Mouse (Mus musculus): ENCODE results near the gene Fyn.

Fyn gene

DNA sequence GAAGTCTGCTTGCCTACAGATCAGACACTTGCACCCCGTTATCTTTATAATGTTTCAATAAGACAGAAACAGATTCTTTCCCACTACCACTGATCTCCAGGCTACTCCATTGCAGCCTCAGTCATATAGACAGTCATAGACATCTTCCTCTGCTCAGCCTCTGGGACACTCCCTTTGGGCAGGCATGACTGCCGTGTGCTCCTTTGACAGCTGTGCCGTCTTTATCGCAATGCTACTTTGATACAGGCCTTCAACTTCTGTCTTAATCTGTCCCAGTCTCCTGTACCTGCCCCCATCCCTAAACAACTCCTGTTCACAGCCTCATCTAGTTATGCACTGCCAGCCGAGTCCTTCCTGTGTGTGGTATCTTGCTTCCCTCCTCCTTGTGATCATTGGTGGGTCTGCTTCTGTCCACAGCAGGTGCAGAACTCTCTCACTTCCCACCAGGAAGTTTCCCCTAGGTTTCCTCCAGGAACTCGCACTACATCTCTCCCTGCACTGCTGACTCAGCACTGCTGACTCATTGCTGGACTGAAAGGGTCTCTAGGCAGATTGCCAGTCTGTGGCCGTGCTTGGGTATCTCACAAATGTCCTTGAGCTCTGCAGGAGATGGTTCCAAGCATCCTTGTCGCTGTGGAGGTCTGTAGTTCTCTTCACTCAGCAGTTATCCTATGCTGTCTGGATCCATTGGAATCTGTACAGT lies 43.4 kb downstream of the Fyn start:
- DNase-seq (ENCODE audit: low read depth, low spot score), result no peak

DNA sequence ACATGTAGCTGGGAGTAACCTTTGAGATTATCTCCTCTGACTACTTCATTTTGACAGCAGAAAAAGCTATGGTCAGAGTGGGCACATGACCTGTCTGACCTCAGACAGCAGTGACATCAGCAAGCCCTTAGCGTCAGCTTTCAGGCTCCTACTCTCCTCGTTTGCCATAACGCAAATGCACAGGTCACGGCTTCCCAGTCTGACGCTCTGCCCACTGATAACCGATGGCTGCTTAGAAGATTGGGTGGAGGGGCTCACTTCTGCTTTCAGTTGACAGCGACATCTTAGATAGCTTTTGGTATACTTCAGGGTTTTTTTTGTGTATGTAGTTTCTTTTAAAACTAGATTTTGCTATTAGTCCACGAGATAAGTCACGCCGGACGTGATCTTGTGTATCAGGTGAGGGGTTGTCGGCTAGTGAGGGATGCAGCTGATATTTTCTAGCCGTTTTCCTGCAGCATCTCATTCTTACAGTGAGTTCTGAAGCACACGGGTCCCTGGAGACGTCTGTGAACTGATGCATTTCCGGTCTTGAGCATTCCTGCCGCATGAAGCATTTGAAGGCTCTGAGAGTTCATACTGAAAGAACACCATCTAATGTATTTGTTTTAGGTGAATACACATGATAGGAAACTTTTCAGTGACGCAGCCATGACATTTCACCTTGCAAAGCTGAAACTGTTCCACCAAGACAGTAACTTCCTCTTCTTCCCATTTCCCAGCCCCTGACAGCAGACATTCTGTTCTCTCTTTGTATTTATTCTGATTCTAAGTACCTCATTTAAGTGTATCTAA lies 44.4 kb downstream of the Fyn start:
- DNase-seq (ENCODE audit: low read depth, low spot score), result no peak

DNA sequence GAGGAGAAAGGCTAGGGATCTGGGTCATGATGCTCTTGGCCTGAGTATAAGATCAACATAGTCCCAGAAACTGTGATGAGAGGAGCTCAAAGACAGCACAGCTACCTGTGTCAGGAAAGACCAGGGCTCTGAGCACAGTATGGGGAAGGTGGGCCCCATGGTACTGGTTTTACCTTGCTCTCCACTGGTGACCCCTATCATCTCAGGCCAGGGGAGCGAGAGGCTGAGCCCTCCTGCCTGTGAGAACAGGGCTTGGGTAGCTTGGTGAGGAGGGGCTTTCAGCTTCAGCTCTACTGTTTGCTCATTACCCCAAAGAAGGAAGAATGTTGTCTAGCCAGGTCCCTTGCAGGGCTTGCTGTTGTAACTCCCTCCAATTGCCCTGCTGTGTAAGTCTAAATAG lies 45.4 kb downstream of the Fyn start:
- DNase-seq (ENCODE audit: low read depth, low spot score), result no peak

DNA sequence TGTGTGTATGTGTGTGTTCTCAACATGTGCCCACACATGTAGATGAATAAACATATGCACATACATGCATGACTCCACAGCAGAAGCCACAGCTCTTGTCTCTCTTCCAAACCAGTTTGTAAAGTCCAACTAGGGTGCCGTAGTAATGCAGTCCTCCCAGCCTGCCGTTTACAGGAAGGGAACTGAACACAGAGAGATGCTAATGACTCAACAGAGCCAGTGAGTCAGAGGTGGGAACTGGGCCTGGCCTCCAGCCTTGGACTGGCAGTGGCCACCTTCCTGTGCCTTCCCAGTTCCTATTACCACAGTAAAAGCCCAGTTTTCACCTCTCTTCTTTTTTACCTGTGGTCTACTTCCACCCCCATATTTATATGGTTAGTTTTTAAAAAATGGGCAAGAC lies 46.9 kb downstream of the Fyn start:
- DNase-seq (ENCODE audit: low read depth, low spot score), result peak; percentile 88

DNA sequence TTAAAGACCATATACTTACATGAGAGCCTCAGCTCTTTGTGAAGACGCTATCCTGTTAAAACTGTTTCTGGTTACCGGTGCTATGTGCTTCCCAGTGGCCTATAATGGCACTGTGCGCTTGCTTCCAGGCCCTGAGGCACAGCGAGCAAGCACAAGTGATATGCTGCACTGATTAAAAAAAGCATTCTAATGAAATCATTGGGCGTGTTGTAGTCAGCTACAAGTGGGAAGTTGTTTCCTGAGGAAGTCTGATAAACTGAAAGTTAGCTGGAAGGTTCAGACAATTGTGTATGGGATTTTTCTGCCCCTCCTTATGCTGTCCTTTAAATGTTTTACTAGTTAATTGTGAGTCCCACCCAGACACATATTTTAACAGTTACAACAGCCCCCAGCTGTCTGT lies 49.0 kb downstream of the Fyn start:
- no peak for DNase-seq (ENCODE audit: low read depth, low spot score)

DNA sequence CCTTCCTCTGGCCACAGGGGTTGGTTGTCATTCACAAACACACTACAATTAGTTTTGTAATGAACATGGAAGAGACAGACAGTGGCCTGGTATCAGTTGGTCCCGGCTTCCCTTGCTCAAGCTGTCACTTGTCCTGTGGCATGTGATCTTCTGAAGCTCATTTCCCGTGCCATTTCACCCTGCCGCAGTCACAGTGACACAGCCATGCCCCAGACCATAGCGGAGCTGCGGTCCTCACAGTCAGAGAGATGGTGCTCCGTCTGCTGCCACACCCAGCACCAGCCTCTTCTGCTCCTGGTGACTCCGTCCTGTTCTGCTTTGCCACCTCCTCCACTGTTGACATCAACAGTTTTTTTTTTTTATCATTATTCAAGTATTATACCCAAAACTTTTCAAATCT lies 49.7 kb downstream of the Fyn start:
- DNase-seq (ENCODE audit: low read depth, low spot score), result no peak

DNA sequence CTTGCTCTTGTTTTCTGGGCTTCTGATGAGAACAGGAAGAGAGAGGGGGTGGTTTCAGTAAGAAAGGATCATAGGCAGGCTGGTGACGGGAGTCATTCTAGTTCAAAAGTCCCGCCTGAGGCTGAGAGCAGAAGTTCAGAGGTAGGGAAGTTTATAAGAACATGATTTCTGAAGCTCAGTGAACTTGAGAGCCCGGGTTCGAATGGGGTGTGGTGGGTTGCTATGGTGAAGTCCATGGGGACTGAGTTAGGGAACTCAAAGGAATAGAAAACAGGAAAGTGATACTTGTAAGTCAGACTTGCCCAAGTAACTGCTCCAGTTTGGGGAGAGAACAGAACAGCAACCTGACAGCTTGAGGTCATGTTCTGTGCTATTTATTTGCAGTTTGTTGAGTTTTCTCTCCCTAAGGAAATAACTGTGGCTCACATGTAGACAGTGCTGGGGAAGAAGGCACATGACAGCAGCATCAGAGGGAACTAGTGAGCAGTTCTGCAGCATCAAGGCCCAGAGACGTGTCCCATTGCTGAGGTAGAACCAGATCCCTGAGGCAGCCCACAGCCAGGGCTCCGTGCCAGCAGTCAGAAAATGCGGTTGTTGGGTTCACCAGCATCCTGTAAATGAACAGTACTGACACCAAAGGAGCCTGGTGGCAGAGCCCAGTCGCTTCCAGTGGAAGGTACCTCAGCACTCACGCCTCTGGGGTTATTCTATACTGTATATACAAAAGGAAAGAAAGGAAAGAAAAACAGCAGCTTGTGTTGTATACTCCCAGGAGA lies 52.4 kb downstream of the Fyn start:
- peak; percentile 65 for DNase-seq (ENCODE audit: low read depth, low spot score)

DNA sequence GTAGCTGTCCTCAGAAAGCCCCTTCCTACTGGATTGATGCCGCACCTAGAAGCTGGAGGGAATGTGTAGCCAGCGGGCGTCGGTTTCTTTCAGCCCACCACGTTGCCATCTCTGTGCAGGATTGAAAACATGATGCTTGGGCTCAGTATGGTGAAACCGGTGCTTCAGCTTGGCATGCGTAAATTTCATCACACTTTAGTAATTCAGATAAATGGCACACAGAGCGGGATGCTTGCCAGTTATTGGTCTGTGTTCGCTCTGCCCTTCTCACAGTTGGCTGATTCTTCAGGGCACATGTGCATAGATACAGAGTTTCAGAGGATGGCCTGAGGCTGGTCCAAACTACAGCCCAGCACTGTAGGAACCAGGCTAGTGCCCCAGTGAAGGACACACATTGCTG lies 53.1 kb downstream of the Fyn start:
- peak; percentile 55 for DNase-seq (ENCODE audit: low read depth, low spot score)

DNA sequence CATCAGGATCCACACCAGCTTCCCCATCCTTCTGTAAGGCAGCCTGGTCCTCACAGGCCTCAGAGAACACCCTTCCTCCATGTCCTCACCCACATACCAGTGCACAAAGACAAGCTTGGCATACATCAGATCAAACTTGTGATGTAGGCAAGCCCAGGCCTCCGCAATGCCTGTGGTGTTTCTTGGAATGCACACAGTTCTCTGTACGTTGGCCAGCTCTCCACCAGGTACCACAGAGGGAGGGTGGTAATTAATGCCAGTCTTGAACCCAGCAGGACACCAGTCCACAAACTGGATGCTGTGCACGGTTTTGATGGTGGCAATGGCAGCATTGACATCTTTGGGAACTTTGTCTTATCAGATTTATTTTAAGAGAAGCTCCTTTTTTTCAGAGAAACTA lies 56.0 kb downstream of the Fyn start:
- DNase-seq (ENCODE audit: low read depth, low spot score), result no peak

DNA sequence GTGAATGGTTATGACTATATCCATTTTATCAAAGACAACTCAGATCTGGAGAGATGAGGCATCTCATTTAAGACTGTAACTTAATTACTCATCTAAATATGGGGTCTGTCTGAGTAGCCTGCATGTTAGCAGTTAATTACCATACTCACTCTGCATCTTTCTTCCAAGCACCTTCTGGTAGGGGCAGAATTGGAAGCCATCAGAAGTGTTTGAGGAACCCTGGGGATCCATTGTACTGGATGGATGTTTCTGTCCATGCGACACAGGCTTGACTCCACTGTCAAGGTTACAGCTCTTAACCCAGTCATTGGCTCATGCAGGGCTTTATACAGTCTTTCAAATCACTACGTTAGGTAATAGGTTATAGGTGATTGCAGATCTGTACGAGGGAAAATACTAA lies 57.4 kb downstream of the Fyn start:
- no peak for DNase-seq (ENCODE audit: low read depth, low spot score)

DNA sequence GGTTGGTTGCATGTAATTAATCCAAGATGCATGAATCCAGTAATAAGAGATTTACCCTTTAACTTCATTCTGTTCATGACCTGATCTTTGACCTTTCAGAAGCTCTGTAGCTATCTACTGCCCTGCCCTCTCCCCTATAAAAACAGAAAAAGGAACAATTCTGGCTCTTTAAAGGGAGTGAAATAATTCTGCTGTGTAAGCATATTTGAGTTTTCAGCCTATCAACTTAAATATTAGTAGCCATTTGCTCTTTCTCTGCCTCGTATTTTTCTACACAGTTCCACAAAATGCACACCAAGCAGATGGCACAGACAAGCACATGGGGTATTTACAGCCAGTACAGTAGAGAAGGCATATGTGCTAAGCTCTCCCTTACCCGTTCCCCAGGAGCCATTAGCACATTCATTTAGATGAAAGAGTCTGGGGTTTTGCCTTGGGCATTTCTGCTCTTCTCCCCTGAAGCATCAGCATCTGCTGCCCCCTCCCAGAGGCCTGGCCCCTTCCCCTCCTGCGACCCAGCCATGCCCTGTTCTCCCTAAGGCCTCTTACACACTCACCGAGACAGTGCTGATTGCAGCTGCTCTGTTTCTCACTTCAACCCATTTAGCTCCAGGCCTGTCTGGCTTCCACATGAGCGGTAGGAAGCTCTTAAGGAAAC lies 58.3 kb downstream of the Fyn start:
- no peak for DNase-seq (ENCODE audit: low read depth, low spot score)

DNA sequence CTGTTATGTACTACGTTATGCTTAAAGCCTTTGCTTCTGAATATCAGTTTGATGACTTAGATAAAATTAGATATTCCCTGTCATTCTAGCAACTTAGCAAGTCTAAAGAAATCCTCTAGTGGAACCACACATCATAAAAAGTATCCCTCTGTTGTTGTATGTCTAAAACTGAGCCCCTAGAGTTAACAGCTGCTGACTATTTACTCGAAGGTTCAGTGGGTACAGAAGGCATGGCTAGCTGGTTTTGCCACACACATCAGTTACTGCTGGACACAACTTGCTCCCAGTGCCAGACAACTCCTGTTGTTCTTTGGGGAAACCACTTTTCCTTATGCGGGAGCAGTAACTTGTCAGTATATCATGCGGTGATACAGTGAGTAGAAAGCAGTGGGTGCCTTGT lies 61.0 kb downstream of the Fyn start:
- no peak for DNase-seq (ENCODE audit: low read depth, low spot score)

DNA sequence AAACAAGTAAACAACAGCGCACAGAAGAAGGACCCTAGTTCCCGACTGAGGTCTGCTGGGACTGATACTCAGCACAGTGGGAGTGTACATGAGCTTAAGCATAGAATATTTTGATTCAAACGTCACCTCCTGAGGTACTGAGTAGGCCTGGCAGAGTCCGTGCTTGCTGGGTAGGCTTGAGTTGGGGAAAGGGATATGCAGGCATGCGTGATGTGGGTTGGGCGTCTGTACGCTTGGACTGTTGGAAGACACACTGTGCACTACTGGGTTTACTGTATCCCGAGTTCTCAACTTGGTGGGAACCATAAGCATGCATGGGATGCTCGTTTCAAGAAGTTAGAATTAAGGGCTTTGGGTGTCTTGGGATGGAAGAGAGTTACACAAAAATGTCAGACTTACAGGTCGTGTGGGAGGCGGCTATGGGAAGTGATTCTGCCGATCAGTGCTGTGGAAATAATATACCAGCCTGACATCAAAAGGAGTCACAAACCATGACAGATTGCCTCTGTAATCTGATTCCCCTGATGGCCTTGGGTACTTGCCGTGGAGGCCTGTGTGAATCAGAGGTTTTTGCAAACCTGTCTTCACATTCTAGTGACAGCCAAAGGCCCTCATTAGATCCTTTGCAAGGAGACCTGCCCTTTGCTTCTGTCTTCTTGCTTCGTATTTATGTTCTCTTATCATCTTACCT lies 61.6 kb downstream of the Fyn start:
- DNase-seq (ENCODE audit: low read depth, low spot score), result no peak

DNA sequence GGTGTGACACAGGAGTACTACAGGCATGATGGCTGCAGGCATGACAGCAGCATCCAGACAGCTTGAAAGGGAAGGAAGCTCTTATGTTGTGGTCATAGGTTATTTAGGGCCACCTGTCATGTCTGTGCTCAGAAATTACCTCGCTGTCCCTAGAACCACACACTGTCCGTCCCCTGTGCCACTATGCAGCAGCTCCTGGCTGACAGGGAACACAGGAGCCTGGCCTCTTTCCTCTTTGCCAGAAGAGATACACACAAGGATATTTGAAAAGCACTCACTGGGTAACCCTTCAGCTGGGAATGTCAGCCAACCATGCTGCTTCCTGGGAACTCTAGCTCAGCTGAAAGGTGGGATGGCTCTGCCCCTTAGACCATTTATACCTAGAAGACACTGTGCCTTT lies 62.6 kb downstream of the Fyn start:
- DNase-seq (ENCODE audit: low read depth, low spot score), result no peak

DNA sequence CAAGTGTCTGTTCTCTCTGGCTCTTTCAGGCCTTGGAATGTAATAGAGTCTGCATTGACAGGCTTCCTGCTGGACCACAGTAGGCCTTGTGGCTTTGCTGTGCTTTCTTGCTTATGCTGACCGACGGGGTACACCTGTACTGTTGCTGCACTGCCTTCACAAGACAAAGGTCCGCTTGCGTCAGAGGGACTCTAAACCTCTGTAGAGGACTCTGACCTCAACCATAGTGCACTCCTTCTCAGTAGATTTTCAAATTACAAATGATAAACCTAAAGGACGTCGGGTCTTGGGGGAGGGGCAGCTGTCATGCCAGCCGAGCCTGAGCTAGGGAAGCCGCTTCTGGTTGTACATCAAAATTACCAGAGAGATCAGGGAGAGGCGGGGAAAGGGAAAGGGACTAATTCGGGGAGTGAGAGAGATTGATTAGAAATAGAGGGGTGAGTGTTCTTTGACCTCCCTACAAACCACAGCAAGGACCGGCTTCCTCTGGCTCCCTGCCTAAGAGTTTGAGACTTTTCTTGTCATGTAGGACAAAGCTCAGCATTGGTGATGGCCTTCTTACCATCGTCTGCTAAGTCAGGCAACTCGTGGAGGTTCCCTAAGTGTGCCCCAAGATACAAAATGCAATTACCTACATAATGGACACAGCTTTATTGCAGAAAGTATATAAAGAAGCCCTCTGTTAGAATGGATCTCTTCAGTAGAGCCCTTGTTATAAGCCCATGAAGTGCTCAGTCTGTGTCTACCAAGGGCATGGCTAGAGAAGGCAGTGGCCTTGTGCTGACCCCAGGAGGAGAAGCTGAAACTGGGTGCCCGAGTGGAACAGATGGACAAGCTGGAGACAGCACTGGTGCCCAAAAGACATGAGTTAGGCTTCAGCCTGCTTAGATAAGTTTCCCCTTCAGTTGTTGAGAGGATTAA lies 64.3 kb downstream of the Fyn start:
- no peak for DNase-seq (ENCODE audit: low read depth, low spot score)

DNA sequence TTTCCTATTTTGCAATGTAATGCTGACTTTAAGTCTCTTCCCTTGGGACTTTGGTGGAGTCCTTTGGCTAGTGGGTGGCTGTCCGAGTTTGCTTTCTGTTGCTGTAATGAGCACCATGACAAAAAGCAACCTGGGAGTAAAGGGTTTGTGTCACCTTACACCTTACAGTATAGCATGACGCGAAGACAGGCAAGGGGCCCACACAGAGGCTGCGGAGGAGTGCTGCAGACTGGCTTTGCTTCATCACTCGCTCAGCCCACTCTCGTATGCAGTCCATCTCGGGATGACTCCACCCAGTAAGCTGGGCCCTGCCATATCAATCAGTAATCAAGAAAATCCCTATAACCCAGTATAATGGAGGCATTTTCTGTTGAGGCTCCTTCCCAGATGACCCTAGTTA lies 65.2 kb downstream of the Fyn start:
- DNase-seq (ENCODE audit: low read depth, low spot score), result no peak

DNA sequence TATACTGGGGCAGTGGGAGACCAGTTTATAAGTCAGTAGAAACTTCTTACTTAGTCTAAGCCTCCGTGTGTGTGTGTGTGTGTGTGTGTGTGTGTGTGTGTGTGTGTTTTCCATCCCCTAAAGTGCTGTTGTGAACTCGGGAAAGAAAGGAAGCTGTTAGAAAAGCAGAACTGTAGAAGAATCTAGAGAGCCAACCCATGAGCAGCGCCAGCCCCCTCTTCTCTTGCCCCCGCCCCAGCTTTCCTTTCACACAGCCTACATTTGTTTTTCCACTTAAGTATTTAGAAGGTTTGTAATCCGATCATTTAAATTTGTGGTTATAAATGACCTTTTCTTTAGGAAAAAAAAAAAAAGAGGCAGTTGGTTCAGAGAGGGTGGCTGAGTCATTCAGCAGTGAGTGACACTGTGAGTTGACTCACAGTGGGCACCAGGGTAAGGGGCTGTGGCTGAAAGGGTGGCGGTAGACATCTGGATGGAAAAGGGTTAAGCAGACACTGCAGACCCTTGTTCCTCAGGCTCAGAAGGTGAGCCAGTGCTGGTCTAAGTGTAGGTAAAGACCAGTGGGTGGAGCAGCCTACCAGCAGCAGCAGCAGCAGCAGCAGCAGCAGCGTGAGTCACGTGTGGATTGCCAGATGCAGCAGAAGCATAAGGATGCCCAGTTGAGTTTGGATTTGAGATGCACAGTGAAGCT lies 66.2 kb downstream of the Fyn start:
- no peak for DNase-seq (ENCODE audit: low read depth, low spot score)

DNA sequence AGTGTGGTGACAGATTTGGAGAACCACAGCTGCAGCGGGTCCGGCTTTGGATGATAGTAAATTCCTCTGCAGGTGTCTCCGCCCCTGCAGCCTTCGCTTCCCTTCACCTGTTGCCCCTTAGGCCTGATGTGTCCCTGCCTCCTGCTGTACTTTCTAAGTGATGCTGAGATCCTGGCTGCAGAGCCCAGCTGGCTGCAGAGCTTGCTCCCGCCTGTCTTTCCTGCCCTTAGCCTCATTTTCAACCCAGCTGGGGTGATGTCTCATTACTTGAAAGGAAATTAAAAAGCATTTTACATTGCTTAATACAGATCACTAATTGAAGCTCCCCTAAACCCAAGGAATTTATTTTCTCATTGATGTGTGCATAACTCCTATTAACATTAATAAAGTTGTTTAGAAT lies 70.2 kb downstream of the Fyn start:
- DNase-seq (ENCODE audit: low read depth, low spot score), result no peak

DNA sequence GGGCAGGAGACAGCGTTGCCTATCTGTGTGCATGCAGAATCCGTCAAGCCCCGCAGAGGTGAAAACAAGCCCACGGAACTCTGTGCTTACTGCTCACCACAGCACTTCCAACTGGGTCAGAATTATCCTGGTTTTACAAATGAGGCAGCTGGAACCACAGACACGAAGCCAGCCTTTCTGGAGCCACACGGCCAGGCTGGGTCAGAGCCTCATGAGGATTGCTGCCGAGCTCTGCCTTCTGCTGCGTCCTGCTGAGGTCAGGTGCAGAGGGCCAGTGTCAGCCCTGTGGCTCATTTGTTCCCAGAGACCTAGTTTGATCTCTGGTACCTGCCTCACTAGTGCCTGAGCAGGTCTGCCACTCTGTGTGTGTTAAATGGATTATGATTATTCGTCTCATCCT lies 71.9 kb downstream of the Fyn start:
- DNase-seq (ENCODE audit: low read depth, low spot score), result peak; percentile 72

DNA sequence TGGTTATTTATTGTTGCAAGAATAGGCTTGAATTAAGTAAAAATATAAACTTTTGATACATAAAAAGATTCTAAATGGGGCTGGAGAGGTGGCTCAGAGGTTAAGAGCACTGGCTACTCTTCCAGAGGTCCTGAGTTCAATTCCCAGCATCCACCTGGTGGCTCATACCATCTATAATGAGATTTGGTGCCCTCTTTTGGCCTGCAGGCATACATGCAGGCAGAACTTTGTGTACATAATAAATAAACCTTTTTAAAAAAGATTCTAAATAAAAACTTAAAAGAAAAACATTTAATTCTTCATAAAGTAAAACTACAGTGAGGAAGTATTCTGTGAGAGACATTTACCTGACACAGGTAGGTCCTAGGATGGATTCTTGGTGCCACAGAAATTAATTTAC lies 73.0 kb downstream of the Fyn start:
- no peak for DNase-seq (ENCODE audit: low read depth, low spot score)
